Mouse (Mus musculus): Measurements from ENCODE around the gene Ctnnal1. TPM values are rescaled to one million over a fixed set of nuclear protein-coding genes. Genes with fewer than 3 reads are reported as not detected.

The Ctnnal1 gene
- polyA plus RNA-seq, 1 experiment from 2014 or later: 6.7 TPM

DNA sequence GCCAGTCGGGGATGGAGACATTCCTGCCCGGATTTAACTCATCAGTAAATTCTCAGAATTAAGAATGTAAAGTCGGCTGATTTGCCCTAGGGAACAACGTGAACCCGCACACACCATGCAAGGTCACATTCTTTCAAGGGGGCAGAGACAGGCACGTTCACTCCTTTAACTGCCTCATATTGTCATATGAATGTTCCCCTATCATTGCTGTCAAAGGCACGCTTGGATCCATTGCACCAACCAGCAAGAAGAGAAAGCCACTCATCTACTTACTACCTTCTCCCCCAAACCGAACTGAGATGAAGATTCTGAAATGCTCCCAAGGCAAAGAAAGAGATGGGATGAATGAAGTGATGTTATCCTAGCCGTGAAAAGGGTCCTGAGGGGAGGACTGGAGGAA lies 6.3 kb downstream of the Ctnnal1 start:
- WGBS (ENCODE audit: insufficient replicate concordance): 64% methylated on average over 9 of the region's 9 CpGs

GRCm38 (mm10) chr4:56856371-56856949 lies 8.5 kb downstream of the Ctnnal1 start:
- H3K4me3 ChIP-seq (replicated peaks): no peak overlapping the region
- H3K9me3 ChIP-seq (replicated peaks): no peaks in the 10 kb centered on the region
- ATAC-seq (ENCODE audit: insufficient read depth): no peak
- H3K27ac ChIP-seq (replicated peaks): no peak overlapping the region
- no peak overlapping the region for H3K9ac ChIP-seq
- H3K36me3 ChIP-seq (replicated peaks): no peaks in the 10 kb centered on the region
- 0 out of 2 replicates have a peak, but pooled peaks cover 8% of the 10 kb centered on the region for H3K4me1 ChIP-seq (replicated peaks)
- no peak overlapping the region for H3K4me2 ChIP-seq
- WGBS (ENCODE audit: insufficient replicate concordance): 69% methylated on average over 8 of the region's 8 CpGs
- H3K27me3 ChIP-seq: no peaks in the 10 kb centered on the region

More for the DNA sequence above, 6.3 kb downstream of the Ctnnal1 start:
- Histone ChIP-seq H3K9me3 (replicated peaks) (no peaks in the 10 kb centered on the region), H3K27me3 (no peaks in the 10 kb centered on the region), H3K27ac (replicated peaks) (no peak overlapping the region), H3K4me3 (replicated peaks) (no peak overlapping the region), H3K4me2 (no peak overlapping the region), H3K4me1 (replicated peaks) (peaks cover 27% of the 10 kb centered on the region), H3K36me3 (replicated peaks) (no peaks in the 10 kb centered on the region), H3K9ac (no peak overlapping the region)
- ATAC-seq (ENCODE audit: insufficient read depth): no peak

DNA sequence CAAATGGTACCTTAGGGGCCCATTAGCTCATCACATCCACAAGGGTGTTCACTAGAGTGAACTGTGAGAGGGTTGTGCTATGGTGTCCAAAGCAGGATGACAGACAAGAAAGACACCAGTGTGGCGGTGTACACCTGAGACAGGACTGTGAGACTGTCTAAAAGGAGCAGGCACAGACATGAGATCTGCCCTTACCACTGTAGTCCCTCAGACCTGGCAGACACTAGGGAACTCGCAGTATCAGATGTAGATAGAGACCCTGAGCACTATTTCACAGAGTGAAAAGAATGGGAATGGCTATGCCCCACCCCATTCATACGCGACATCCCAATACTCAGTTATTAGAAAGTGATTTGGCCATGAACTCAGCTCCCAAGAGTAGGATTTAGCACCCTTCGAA lies 9.1 kb downstream of the Ctnnal1 start:
- Histone ChIP-seq H3K36me3 (replicated peaks) (no peaks in the 10 kb centered on the region), H3K4me3 (replicated peaks) (no peak overlapping the region), H3K27ac (replicated peaks) (no peak overlapping the region), H3K4me2 (no peak overlapping the region), H3K4me1 (replicated peaks) (0 out of 2 replicates have a peak, but pooled peaks cover 9% of the 10 kb centered on the region), H3K9ac (no peak overlapping the region), H3K27me3 (no peaks in the 10 kb centered on the region), H3K9me3 (replicated peaks) (no peaks in the 10 kb centered on the region)
- 76% methylated on average over 5 of the region's 5 CpGs for WGBS (ENCODE audit: insufficient replicate concordance)
- no peak for ATAC-seq (ENCODE audit: insufficient read depth)

GRCm38 (mm10) chr4:56850724-56851123 lies 14.3 kb downstream of the Ctnnal1 start:
- H3K9ac ChIP-seq: no peak overlapping the region
- H3K27me3 ChIP-seq: no peaks in the 10 kb centered on the region
- no peaks in the 10 kb centered on the region for H3K36me3 ChIP-seq (replicated peaks)
- H3K4me1 ChIP-seq (replicated peaks): 0 out of 2 replicates have a peak, but pooled peaks cover 8% of the 10 kb centered on the region
- H3K4me2 ChIP-seq: no peak overlapping the region
- no peak for ATAC-seq (ENCODE audit: insufficient read depth)
- no peak overlapping the region for H3K27ac ChIP-seq (replicated peaks)
- no peaks in the 10 kb centered on the region for H3K9me3 ChIP-seq (replicated peaks)
- H3K4me3 ChIP-seq (replicated peaks): no peak overlapping the region
- WGBS (ENCODE audit: insufficient replicate concordance): 50% methylated on average over 6 of the region's 6 CpGs

GRCm38 (mm10) chr4:56848044-56848443 lies 16.9 kb downstream of the Ctnnal1 start:
- Histone ChIP-seq H3K4me1 (replicated peaks) (peaks cover 8% of the 10 kb centered on the region; the same call in 1 of the 2 replicates), H3K27ac (replicated peaks) (no peak overlapping the region), H3K36me3 (replicated peaks) (peaks cover 15% of the 10 kb centered on the region), H3K9ac (no peak overlapping the region), H3K4me2 (no peak overlapping the region), H3K9me3 (replicated peaks) (no peaks in the 10 kb centered on the region), H3K4me3 (replicated peaks) (no peak overlapping the region), H3K27me3 (no peaks in the 10 kb centered on the region)
- 76% methylated on average over 6 of the region's 6 CpGs for WGBS (ENCODE audit: insufficient replicate concordance)
- ATAC-seq (ENCODE audit: insufficient read depth): no peak

DNA sequence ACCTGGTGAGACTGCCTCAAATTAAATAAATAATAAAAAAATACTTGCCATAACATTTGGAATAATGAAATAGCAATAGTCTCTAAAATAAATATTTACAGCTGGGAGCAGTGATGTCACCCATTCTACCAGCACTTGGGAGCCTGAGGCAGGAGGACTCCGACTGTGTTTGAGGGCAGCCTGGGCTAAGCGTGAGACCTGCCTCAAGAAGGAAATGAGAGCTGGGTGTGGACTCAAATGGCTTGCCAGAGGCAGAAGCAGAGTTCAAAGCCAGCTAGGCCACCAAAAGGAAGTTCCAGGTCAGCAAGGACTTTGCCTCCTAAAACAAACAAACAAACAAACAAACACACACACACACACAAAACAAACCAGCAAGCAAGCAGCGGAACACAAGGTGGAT lies 17.6 kb downstream of the Ctnnal1 start:
- H3K4me2 ChIP-seq: no peak overlapping the region
- no peak overlapping the region for H3K27ac ChIP-seq (replicated peaks)
- no peaks in the 10 kb centered on the region for H3K9me3 ChIP-seq (replicated peaks)
- H3K4me3 ChIP-seq (replicated peaks): no peak overlapping the region
- no peak overlapping the region for H3K9ac ChIP-seq
- no peak for ATAC-seq (ENCODE audit: insufficient read depth)
- H3K4me1 ChIP-seq (replicated peaks): peaks cover 8% of the 10 kb centered on the region; the same call in 1 of the 2 replicates
- WGBS (ENCODE audit: insufficient replicate concordance): 75% methylated on average over 3 of the region's 3 CpGs
- peaks cover 15% of the 10 kb centered on the region for H3K36me3 ChIP-seq (replicated peaks)
- no peaks in the 10 kb centered on the region for H3K27me3 ChIP-seq

DNA sequence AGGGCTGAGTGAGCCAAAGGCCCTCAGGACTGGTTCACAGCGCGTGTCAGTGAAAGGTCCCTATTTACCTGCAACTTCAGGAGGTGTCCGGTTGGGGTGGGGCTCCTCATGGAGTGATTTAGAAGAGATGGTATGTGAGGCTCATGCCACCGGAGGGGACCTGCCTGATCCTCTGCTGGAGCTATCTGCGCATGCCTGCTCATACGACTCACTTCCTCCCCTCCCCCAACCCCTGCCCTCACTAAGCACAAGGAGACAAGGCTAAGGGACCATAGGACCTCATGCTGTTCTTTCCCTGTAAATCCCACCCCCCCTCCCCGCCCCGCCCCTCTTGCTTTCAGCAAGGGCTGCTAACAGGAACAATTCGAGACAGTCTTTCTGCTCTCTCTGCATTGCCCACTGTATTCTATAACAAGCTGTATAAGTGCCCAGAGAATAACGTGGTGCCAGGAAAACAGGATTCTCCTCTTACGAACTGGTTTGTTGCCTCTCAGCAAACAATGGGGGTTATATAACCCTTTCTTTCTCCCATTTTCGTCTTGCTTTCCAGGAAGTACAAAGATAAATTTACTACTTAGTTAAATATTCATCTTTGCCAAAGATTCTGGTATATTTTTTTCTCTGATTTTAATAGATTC lies 19.0 kb downstream of the Ctnnal1 start:
- H3K36me3 ChIP-seq (replicated peaks): peaks cover 17% of the 10 kb centered on the region
- H3K4me1 ChIP-seq (replicated peaks): peaks cover 3% of the 10 kb centered on the region; the same call in 1 of the 2 replicates
- no peak overlapping the region for H3K4me2 ChIP-seq
- no peak for ATAC-seq (ENCODE audit: insufficient read depth)
- H3K4me3 ChIP-seq (replicated peaks): no peak overlapping the region
- no peaks in the 10 kb centered on the region for H3K9me3 ChIP-seq (replicated peaks)
- no peaks in the 10 kb centered on the region for H3K27me3 ChIP-seq
- H3K27ac ChIP-seq (replicated peaks): no peak overlapping the region
- H3K9ac ChIP-seq: no peak overlapping the region
- 75% methylated on average over 12 of the region's 12 CpGs for WGBS (ENCODE audit: insufficient replicate concordance)

DNA sequence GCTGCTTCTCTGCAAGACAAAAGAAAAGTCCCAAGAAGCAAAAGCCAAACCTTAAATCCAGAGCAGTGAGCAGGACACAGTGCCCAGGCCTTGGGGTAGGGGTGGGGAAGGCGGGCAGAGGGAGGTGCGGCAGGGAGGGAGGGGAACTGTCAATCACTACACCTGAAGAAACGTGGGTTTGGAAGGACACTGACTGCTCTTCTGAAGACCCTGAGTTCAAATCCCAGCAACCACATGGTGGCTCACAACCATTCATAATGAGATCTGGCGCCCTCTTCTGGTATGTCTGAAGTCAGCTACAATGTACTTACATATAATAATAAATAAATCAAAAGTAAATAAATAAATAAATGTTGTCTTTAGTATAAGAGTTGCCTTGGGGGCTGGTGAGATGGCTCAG lies 20.1 kb downstream of the Ctnnal1 start:
- Histone ChIP-seq H3K4me3 (replicated peaks) (no peak overlapping the region), H3K9me3 (replicated peaks) (no peaks in the 10 kb centered on the region), H3K27ac (replicated peaks) (no peak overlapping the region), H3K27me3 (no peaks in the 10 kb centered on the region), H3K9ac (no peak overlapping the region), H3K36me3 (replicated peaks) (peaks cover 18% of the 10 kb centered on the region), H3K4me2 (no peak overlapping the region), H3K4me1 (replicated peaks) (no peaks in the 10 kb centered on the region; the same call in 1 of the 2 replicates)
- 72% methylated on average over 4 of the region's 4 CpGs for WGBS (ENCODE audit: insufficient replicate concordance)
- no peak for ATAC-seq (ENCODE audit: insufficient read depth)

GRCm38 (mm10) chr4:56843963-56844362 lies 21.0 kb downstream of the Ctnnal1 start:
- Histone ChIP-seq H3K4me3 (replicated peaks) (no peak overlapping the region), H3K9ac (no peak overlapping the region), H3K27ac (replicated peaks) (no peak overlapping the region), H3K9me3 (replicated peaks) (no peaks in the 10 kb centered on the region), H3K36me3 (replicated peaks) (peaks cover 21% of the 10 kb centered on the region), H3K4me1 (replicated peaks) (no peaks in the 10 kb centered on the region; the same call in 1 of the 2 replicates), H3K27me3 (no peaks in the 10 kb centered on the region), H3K4me2 (no peak overlapping the region)
- WGBS (ENCODE audit: insufficient replicate concordance): 67% methylated on average over 2 of the region's 2 CpGs
- no peak for ATAC-seq (ENCODE audit: insufficient read depth)

DNA sequence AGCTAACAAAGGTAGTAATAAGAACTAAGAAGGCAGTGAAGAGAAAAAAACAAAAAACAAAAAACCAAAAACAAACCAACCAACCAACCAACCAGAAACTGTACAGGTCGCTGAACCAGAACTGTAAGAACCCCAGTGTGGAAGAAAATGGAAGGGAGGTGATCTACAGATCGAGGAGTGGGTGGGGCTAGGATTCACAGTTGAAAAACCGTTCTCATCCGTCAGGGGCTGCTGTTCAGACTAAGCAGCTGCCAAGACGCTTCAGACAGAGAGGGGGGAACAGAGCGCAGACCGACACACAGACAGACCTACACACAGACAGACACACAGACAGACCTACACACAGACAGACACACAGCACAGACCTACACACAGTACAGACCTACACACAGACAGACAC lies 22.5 kb downstream of the Ctnnal1 start:
- H3K27ac ChIP-seq (replicated peaks): no peak overlapping the region
- peaks cover 21% of the 10 kb centered on the region for H3K36me3 ChIP-seq (replicated peaks)
- H3K27me3 ChIP-seq: no peaks in the 10 kb centered on the region
- no peaks in the 10 kb centered on the region; the same call in 1 of the 2 replicates for H3K4me1 ChIP-seq (replicated peaks)
- no peak overlapping the region for H3K9ac ChIP-seq
- WGBS (ENCODE audit: insufficient replicate concordance): 63% methylated on average over 7 of the region's 7 CpGs
- no peak overlapping the region for H3K4me3 ChIP-seq (replicated peaks)
- ATAC-seq (ENCODE audit: insufficient read depth): no peak
- H3K9me3 ChIP-seq (replicated peaks): no peaks in the 10 kb centered on the region
- H3K4me2 ChIP-seq: no peak overlapping the region

- Histone ChIP-seq H3K9me3 (replicated peaks) (no peaks in the 10 kb centered on the region), H3K4me2 (no peak overlapping the region), H3K4me1 (replicated peaks) (no peaks in the 10 kb centered on the region; the same call in 1 of the 2 replicates), H3K9ac (no peak overlapping the region), H3K36me3 (replicated peaks) (peaks cover 22% of the 10 kb centered on the region), H3K27me3 (no peaks in the 10 kb centered on the region), H3K27ac (replicated peaks) (no peak overlapping the region), H3K4me3 (replicated peaks) (no peak overlapping the region)
- ATAC-seq (ENCODE audit: insufficient read depth): no peak
- 62% methylated on average over 3 of the region's 3 CpGs for WGBS (ENCODE audit: insufficient replicate concordance)
Measured at GRCm38 (mm10) chr4:56840297-56840696, 24.7 kb downstream of the Ctnnal1 start.

All from liver, embryonic 15.5 days (tissue).